Mouse (Mus musculus) heart, embryonic 15.5 days (tissue): ENCODE data around the gene Mllt11. TPM values are rescaled to one million over a fixed set of nuclear protein-coding genes. Genes with fewer than 3 reads are reported as not detected.

Source experiments
- ATAC-seq: fragments of 200-750 bp; cut with Nextera tagmentation; replicated peaks from 2 replicates; pipeline ENCODE4 v1.8.0; 2017; ENCODE audit warnings: low read depth, moderate TSS enrichment; ENCODE audit not compliant: insufficient number of reproducible peaks, insufficient read depth, low FRiP score
- H3K27ac ChIP-seq: fragments of 300-500 bp; sonication (generic); 2 replicates; pipeline ENCODE4 v1.5.1; 2015; ENCODE audit warnings: mild to moderate bottlenecking, inconsistent platforms
- H3K27me3 ChIP-seq: fragments of 300-500 bp; sonication (generic); 2 replicates; pipeline ENCODE4 v1.6.1; 2015; ENCODE audit warnings: inconsistent platforms
- H3K36me3 ChIP-seq: fragments of 300-500 bp; sonication (generic); 2 replicates; pipeline ENCODE4 v1.6.1; 2015; ENCODE audit warnings: mild to moderate bottlenecking, inconsistent platforms
- H3K4me1 ChIP-seq: fragments of 300-500 bp; sonication (generic); replicated peaks from 2 replicates; pipeline ENCODE4 v1.6.1; 2015; ENCODE audit warnings: inconsistent platforms
- H3K4me2 ChIP-seq: fragments of 300-500 bp; sonication (generic); 2 replicates; pipeline ENCODE4 v1.6.1; 2015; ENCODE audit warnings: inconsistent platforms, mild to moderate bottlenecking, moderate library complexity
- H3K4me3 ChIP-seq: fragments of 300-500 bp; sonication (generic); 2 replicates; pipeline ENCODE4 v1.5.1; 2015; ENCODE audit warnings: mild to moderate bottlenecking, inconsistent platforms
- H3K9ac ChIP-seq: fragments of 300-500 bp; sonication (generic); 2 replicates; pipeline ENCODE4 v1.6.1; 2015; ENCODE audit warnings: mild to moderate bottlenecking, inconsistent platforms
- H3K9me3 ChIP-seq: fragments of 300-500 bp; sonication (generic); replicated peaks from 2 replicates; pipeline ENCODE4 v1.6.1; 2016; ENCODE audit warnings: inconsistent platforms
- WGBS: fragments of 180-500 bp; shearing (Covaris S2); methylation state at CpG from one replicate; pipeline ENCODE4 v1.1.7; 2015; ENCODE audit warnings: mixed read lengths; 5-methylcytosine and 5-hydroxymethylcytosine counted together
- polyA plus RNA-seq: library from polyadenylated mRNA; unstranded; fragments of >200 nt; fragmentation: Nextera tagmentation; extraction: Ambion mirVana; gene quantifications from 2 replicates; pipeline ENCODE4 v1.2.1, GENCODE M21; 2015

Mllt11 gene
- polyA plus RNA-seq, 1 experiment from 2014 or later: 10.6 TPM

GRCm38 (mm10) chr3:95228894-95229780 is 2.8 kb downstream of the Mllt11 start:
- WGBS: under 1% methylated on average over 43 of the region's 43 CpGs
- H3K27me3 ChIP-seq: no peaks in the 10 kb centered on the region
- H3K4me3 ChIP-seq: peak overlapping the region; percentile 93
- H3K4me2 ChIP-seq: peak overlapping the region; percentile 70
- H3K4me1 ChIP-seq: peaks cover 49% of the 10 kb centered on the region
- peak overlapping the region; percentile 92 for H3K27ac ChIP-seq
- peaks cover 27% of the 10 kb centered on the region for H3K36me3 ChIP-seq
- peak; percentile 5 for ATAC-seq
- H3K9me3 ChIP-seq: no peaks in the 10 kb centered on the region
- H3K9ac ChIP-seq: peak overlapping the region; percentile 98

DNA sequence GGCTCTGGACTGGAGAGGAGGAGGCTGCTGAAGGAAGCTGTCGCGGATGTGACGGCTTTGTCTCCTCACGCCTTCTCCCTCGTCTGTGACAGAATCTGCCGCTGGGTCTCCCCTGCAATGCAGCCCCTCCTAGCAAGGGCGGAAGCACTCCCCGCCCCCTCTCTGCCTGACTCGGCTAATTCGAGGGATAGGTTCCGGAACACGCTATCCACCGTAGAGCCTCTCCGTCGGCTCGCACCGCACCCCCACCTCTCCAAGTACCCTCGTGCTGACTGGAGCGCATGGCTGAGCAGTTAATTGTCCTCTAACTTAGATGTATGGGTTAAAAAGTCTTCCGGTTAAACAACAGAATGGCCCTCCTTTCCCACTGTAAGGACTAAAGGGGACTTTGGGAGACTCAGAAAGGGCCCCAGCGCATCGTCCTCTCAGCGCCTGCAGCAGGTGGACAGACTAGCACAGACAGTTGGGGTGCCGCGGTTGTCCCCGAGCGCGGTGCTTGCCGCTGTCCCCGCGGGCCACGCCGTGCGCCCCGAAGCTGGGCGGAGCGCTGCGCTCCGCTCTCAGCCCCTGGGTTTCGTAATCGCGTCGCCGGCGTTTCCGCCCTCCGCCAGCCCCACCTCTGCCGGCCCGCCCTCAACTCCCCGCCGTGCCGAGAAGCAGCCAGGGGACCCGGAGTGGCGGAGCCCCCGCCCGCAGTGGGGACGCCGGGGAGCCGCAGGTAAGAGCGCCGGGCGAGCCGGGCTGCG is 3.6 kb downstream of the Mllt11 start, which contains the start of gene Cdc42se1:
Gene Cdc42se1 (plus strand): TSS at position 585 of the 746 bp plus-strand sequence.
- peak within 1 kb of the TSS; percentile 70 for H3K4me2 ChIP-seq
- WGBS: under 1% methylated on average over 62 of the region's 64 CpGs
- H3K36me3 ChIP-seq: peaks cover 19% of the 10 kb centered on the region
- H3K4me1 ChIP-seq: peaks cover 53% of the 10 kb centered on the region
- H3K4me3 ChIP-seq: peak within 1 kb of the TSS; percentile 93
- H3K9me3 ChIP-seq: no peaks in the 10 kb centered on the region
- ATAC-seq: peak; percentile 89
- no peaks in the 10 kb centered on the region for H3K27me3 ChIP-seq
- H3K9ac ChIP-seq: peak within 1 kb of the TSS; percentile 98
- peak within 1 kb of the TSS; percentile 92 for H3K27ac ChIP-seq

DNA sequence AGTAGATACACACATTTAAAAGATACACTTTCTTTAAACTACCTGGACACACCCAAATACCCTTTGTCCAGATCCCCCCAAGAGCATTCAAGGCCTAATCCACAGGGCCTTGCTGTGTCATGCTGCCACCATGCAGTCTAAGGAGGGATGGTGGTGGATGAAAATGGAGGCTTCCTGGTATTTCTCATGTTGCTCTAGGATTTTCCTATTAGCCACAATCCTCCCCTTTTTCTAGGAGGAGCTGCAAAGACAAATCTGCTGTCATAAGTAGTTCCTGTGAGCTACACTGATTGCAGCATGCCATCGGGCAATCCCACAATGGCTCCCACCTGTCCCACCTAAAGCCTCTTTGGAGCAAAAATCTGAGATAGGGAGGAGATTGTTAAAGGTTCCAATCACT is 4.8 kb downstream of the Mllt11 start:
- H3K27ac ChIP-seq: 0 out of 2 replicates have a peak overlapping the region, but pooled peaks have one; percentile 8
- peaks cover 10% of the 10 kb centered on the region; the same call in 1 of the 2 replicates for H3K36me3 ChIP-seq
- no peaks in the 10 kb centered on the region for H3K9me3 ChIP-seq
- 23% methylated on average over 1 of the region's 1 CpGs for WGBS
- H3K4me3 ChIP-seq: peak overlapping the region; percentile 93
- no peaks in the 10 kb centered on the region for H3K27me3 ChIP-seq
- ATAC-seq: no peak
- H3K4me1 ChIP-seq: peaks cover 48% of the 10 kb centered on the region
- H3K9ac ChIP-seq: peak overlapping the region; percentile 98; the same call in 1 of the 2 replicates
- peak overlapping the region; percentile 70 for H3K4me2 ChIP-seq

- H3K9me3 ChIP-seq: no peaks in the 10 kb centered on the region
- no peak overlapping the region for H3K4me2 ChIP-seq
- H3K4me3 ChIP-seq: no peak overlapping the region
- WGBS: 27% methylated on average over 6 of the region's 6 CpGs
- peaks cover 11% of the 10 kb centered on the region; the same call in 1 of the 2 replicates for H3K36me3 ChIP-seq
- no peak for ATAC-seq
- peaks cover 21% of the 10 kb centered on the region for H3K4me1 ChIP-seq
- no peak overlapping the region for H3K9ac ChIP-seq
- no peaks in the 10 kb centered on the region for H3K27me3 ChIP-seq
- H3K27ac ChIP-seq: no peak overlapping the region
Measured at GRCm38 (mm10) chr3:95224295-95224694, 7.7 kb downstream of the Mllt11 start.

DNA sequence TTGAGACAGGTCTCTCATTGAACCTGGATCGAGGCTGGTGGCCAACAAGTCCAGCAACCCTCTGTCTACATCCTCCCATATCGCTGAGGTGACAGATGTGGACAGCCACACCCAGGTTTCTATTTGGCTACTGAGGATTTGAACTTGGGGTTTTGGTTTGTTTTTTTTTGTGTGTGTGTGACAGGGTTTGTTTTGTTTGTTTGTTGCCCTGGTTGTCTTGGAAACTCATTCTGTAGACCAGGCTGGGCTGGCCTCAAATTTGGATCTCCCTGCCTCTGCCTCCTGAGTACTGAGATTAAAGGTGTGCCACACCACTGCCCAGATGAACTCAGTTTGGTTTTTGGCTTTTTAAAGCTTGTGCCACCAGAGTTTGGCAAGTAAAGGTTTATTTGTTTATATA is 8.9 kb downstream of the Mllt11 start:
- Histone ChIP-seq H3K4me2 (no peak overlapping the region), H3K36me3 (peaks cover 11% of the 10 kb centered on the region; the same call in 1 of the 2 replicates), H3K27ac (0 out of 2 replicates have a peak overlapping the region, but pooled peaks have one; percentile 23), H3K9me3 (no peaks in the 10 kb centered on the region), H3K4me3 (no peak overlapping the region), H3K9ac (no peak overlapping the region), H3K4me1 (peaks cover 23% of the 10 kb centered on the region), H3K27me3 (no peaks in the 10 kb centered on the region)
- 94% methylated on average over 2 of the region's 2 CpGs for WGBS
- no peak for ATAC-seq

GRCm38 (mm10) chr3:95218466-95219137 is 13.4 kb downstream of the Mllt11 start:
- H3K4me1 ChIP-seq: peaks cover 16% of the 10 kb centered on the region
- H3K4me2 ChIP-seq: peak overlapping the region; percentile 65
- H3K4me3 ChIP-seq: peak overlapping the region; percentile 72
- H3K9ac ChIP-seq: no peak overlapping the region
- no peaks in the 10 kb centered on the region for H3K9me3 ChIP-seq
- H3K27ac ChIP-seq: peak overlapping the region; percentile 99
- no peaks in the 10 kb centered on the region for H3K27me3 ChIP-seq
- ATAC-seq: no peak
- WGBS: 81% methylated on average over 6 of the region's 6 CpGs
- H3K36me3 ChIP-seq: peaks cover 27% of the 10 kb centered on the region; the same call in 1 of the 2 replicates

DNA sequence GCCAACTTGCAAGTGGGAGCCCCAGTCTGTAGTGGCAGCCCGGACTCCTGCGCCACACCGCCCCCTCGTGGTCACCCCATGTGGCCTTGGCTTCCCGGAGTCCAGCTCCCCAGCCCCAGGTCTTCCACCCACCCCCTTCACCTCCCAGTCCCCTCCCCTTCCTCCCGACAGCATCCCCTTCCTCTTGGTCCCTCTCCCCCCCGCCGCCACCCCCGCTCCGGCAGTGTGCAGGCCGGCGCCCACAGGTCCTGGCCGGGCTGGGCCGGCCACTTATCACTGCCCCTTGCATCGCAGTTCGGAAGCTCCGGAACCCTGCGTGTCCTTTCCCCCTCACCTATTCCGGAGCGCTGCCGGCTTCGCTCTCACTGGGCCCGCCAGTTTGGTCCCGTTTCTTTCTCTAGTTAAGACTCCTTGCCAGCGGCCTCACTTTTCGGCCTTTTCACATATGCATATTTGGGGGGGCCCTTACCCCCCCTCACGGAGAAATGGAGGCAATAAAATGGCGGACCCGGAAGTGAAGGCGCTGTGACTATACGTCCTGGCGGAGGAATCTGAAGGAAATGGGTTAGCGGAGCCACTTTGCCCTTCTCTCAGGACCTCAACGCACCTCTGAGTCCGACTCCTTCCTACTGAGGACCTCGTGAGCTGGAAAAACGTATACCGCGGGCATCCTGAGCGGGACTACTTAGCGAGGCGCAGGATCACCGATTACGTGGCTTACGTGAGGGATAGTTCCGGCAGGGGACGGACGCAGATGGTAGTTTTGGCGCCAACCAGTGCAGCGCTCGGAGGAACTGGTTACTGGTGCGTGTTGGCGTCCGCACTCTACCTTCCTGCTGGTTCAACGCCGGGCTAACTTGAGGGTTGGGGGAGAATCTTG is 14.5 kb downstream of the Mllt11 start, which contains the start of gene Gabpb2:
Gene Gabpb2 (minus strand): TSS at position 662 of the 880 bp plus-strand sequence.
- 0% methylated on average over 56 of the region's 56 CpGs for WGBS
- Histone ChIP-seq H3K4me2 (peak within 1 kb of the TSS; percentile 65), H3K27me3 (no peaks in the 10 kb centered on the region), H3K9me3 (no peaks in the 10 kb centered on the region), H3K36me3 (peaks cover 27% of the 10 kb centered on the region; the same call in 1 of the 2 replicates), H3K4me1 (peaks cover 16% of the 10 kb centered on the region), H3K27ac (peak within 1 kb of the TSS; percentile 99), H3K9ac (peak within 1 kb of the TSS; percentile 87), H3K4me3 (peak within 1 kb of the TSS; percentile 72)
- peak; percentile 91 for ATAC-seq

GRCm38 (mm10) chr3:95216655-95217254 is 15.2 kb downstream of the Mllt11 start:
- 13% methylated on average over 4 of the region's 4 CpGs for WGBS
- Histone ChIP-seq H3K4me1 (peaks cover 14% of the 10 kb centered on the region), H3K4me2 (peak overlapping the region; percentile 65), H3K27me3 (no peaks in the 10 kb centered on the region), H3K36me3 (peaks cover 29% of the 10 kb centered on the region), H3K27ac (peak overlapping the region; percentile 99), H3K9me3 (no peaks in the 10 kb centered on the region), H3K9ac (peak overlapping the region; percentile 87), H3K4me3 (peak overlapping the region; percentile 72)
- no peak; the same call in none of the 2 replicates for ATAC-seq

DNA sequence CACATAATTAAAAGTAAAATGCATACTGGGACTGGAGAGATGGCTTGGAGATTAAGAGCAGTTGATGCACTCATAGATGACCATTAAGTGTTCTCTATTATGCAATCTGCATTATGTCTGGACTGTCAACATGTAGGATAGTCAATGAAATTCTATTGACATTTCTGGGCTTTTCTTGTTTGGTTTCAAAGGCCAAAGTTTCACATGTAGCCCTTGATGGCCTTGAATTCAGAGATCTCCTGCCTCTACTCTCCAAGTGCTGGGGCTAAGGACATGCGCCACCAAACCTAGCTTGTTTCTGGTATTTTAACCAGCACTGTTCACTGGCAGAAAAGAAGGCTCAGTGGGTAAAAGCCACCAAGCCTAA is 18.4 kb downstream of the Mllt11 start:
- H3K27me3 ChIP-seq: no peaks in the 10 kb centered on the region
- ATAC-seq: no peak
- H3K4me1 ChIP-seq: peaks cover 14% of the 10 kb centered on the region
- H3K27ac ChIP-seq: no peak overlapping the region
- H3K36me3 ChIP-seq: peaks cover 20% of the 10 kb centered on the region
- no peak overlapping the region for H3K9ac ChIP-seq
- no peak overlapping the region for H3K4me3 ChIP-seq
- no peak overlapping the region for H3K4me2 ChIP-seq
- WGBS: 100% methylated on average over 1 of the region's 1 CpGs
- H3K9me3 ChIP-seq: no peaks in the 10 kb centered on the region
